Mouse (Mus musculus) erythroblast, embryonic 14.5 days (primary cell): ENCODE data around the gene Hexim2.

Source experiments
- GATA1 ChIP-seq: IDR thresholded peaks from 2 replicates; pipeline ENCODE4 v1.6.1; 2012; ENCODE audit warnings: low read length, inconsistent platforms, mixed read lengths
- TAL1 ChIP-seq: IDR thresholded peaks from 3 replicates; pipeline ENCODE4 v1.6.1; 2012; ENCODE audit warnings: low read length, inconsistent platforms, mixed read lengths

DNA sequence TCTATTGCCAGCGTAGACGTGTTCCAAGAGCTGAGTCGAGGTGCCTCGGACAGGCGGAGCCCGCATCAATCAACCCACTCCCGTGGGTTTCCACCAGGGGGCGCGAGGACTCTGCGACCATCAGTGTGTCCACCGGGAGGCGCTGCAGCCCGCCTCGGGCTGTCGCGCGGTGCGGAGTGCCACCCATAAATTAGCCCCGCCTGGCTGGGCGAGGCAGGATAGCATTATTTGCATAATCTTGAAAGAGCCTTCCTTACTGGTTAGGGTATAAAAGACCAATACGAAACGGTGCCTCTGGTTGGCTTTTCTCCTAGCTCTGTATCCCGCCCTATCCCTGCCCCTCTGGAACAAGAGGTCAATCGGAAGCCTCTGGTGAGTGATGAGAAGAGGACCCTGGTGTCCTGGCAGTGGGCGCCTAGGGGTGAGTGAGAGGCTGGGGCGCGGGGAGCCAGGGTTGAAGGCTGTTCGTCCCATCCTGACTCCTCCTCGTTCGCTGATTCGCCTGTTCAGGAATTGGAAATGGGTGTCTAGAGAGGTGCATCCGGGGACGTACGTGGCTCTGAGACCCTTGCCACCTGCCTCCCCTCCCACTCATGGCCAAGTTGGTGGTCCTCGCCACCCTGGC is 29.4 kb upstream of the Hexim2 start:
- no peak for TF ChIP-seq GATA1
- TF ChIP-seq TAL1, result no peak
